Mouse (Mus musculus) stomach, embryonic 16.5 days (tissue): Measurements from ENCODE around the gene Tomm20l. TPM values are rescaled to one million over a fixed set of nuclear protein-coding genes. Genes with fewer than 3 reads are reported as not detected.

ENCODE experiments used
- ATAC-seq: fragments of 200-750 bp; cut with Nextera tagmentation; 2 replicates; pipeline ENCODE4 v1.8.0; 2017; ENCODE audit warnings: moderate number of reproducible peaks, moderate TSS enrichment; ENCODE audit not compliant: insufficient read depth, low FRiP score
- H3K27ac ChIP-seq: fragments of 300-500 bp; sonication (generic); 2 replicates; pipeline ENCODE4 v1.5.1; 2014; ENCODE audit warnings: low read length
- H3K27me3 ChIP-seq: fragments of 300-500 bp; sonication (generic); 2 replicates; pipeline ENCODE4 v1.6.1; 2014; ENCODE audit warnings: low read length, control low read depth, mixed read lengths; ENCODE audit not compliant: control insufficient read depth, insufficient read depth
- H3K36me3 ChIP-seq: fragments of 300-500 bp; sonication (generic); 2 replicates; pipeline ENCODE4 v1.6.1; 2014; ENCODE audit warnings: low read length; ENCODE audit not compliant: control insufficient read depth, insufficient read depth
- H3K4me1 ChIP-seq: fragments of 300-500 bp; sonication (generic); 2 replicates; pipeline ENCODE4 v1.6.1; 2014; ENCODE audit warnings: low read length, control low read depth, mixed read lengths; ENCODE audit not compliant: control insufficient read depth, insufficient read depth
- H3K4me2 ChIP-seq: fragments of 300-500 bp; sonication (generic); 2 replicates; pipeline ENCODE4 v1.6.1; 2014; ENCODE audit warnings: low read depth, low read length, mixed read lengths
- H3K4me3 ChIP-seq: fragments of 300-500 bp; sonication (generic); replicated peaks from 2 replicates; pipeline ENCODE4 v1.5.1; 2014; ENCODE audit warnings: mild to moderate bottlenecking, low read length
- H3K9ac ChIP-seq: fragments of 300-500 bp; sonication (generic); 2 replicates; pipeline ENCODE4 v1.6.1; 2014; ENCODE audit warnings: low read length
- H3K9me3 ChIP-seq: fragments of 300-500 bp; sonication (generic); replicated peaks from 2 replicates; pipeline ENCODE4 v1.6.1; 2016; ENCODE audit warnings: low read length, control low read depth; ENCODE audit not compliant: control insufficient read depth
- WGBS: fragments of 180-500 bp; shearing (Covaris S2); extraction: QIAGEN DNeasy Blood & Tissue Kit; methylation state at CpG from one replicate; pipeline ENCODE4 v1.1.7; 2014; 5-methylcytosine and 5-hydroxymethylcytosine counted together
- polyA plus RNA-seq: library from polyadenylated mRNA; unstranded; fragments of >200 nt; fragmentation: Nextera tagmentation; extraction: Ambion mirVana; gene quantifications from 2 replicates; pipeline ENCODE4 v1.2.1, GENCODE M21; 2015

The Tomm20l gene
- polyA plus RNA-seq, 1 experiment from 2014 or later: not detected

GRCm38 (mm10) chr12:71147641-71148040 lies 36.4 kb downstream of the Tomm20l start:
- H3K9me3 ChIP-seq: no peaks in the 10 kb centered on the region
- no peak overlapping the region for H3K4me3 ChIP-seq
- no peaks in the 10 kb centered on the region for H3K27me3 ChIP-seq
- 86% methylated on average over 3 of the region's 3 CpGs for WGBS
- no peak overlapping the region for H3K9ac ChIP-seq
- H3K4me1 ChIP-seq: no peaks in the 10 kb centered on the region
- H3K4me2 ChIP-seq: no peak overlapping the region
- no peak for ATAC-seq
- no peak overlapping the region for H3K27ac ChIP-seq
- peaks cover 21% of the 10 kb centered on the region for H3K36me3 ChIP-seq

DNA sequence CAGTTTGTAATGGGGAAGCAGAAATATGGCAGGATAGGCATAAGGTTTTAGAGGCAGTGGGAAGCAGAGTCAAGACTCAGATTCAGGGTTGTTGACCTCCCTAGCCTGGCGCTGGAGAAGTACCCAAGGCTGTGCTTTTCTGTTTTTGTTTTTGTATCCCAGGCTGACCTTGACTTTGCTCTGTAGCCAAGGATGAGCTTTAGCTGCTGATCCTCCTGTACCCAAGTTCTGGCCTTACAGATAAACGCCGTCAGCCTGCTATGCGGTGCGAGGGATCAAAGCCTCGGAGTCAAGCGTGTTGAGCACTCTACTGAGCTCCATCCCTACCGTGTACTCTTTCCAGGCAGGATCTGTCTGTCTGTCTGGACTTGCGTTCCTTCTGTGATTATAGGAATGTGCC lies 37.6 kb downstream of the Tomm20l start:
- Histone ChIP-seq H3K9ac (no peak overlapping the region), H3K4me3 (no peak overlapping the region), H3K9me3 (no peaks in the 10 kb centered on the region), H3K36me3 (peaks cover 16% of the 10 kb centered on the region), H3K27me3 (no peaks in the 10 kb centered on the region), H3K27ac (no peak overlapping the region), H3K4me2 (no peak overlapping the region), H3K4me1 (no peaks in the 10 kb centered on the region)
- ATAC-seq: no peak
- 96% methylated on average over 9 of the region's 9 CpGs for WGBS

GRCm38 (mm10) chr12:71149456-71149855 lies 38.2 kb downstream of the Tomm20l start:
- H3K9me3 ChIP-seq: no peaks in the 10 kb centered on the region
- no peak for ATAC-seq
- H3K27ac ChIP-seq: no peak overlapping the region
- H3K4me3 ChIP-seq: no peak overlapping the region
- H3K4me1 ChIP-seq: no peaks in the 10 kb centered on the region
- 82% methylated on average over 6 of the region's 6 CpGs for WGBS
- no peak overlapping the region for H3K9ac ChIP-seq
- no peaks in the 10 kb centered on the region for H3K27me3 ChIP-seq
- H3K4me2 ChIP-seq: no peak overlapping the region
- peaks cover 16% of the 10 kb centered on the region for H3K36me3 ChIP-seq

- Histone ChIP-seq H3K36me3 (peaks cover 11% of the 10 kb centered on the region), H3K4me1 (no peaks in the 10 kb centered on the region), H3K9ac (no peak overlapping the region), H3K9me3 (no peaks in the 10 kb centered on the region), H3K27me3 (no peaks in the 10 kb centered on the region), H3K4me2 (no peak overlapping the region), H3K4me3 (no peak overlapping the region), H3K27ac (no peak overlapping the region)
- ATAC-seq: no peak
- WGBS: 87% methylated on average over 8 of the region's 8 CpGs
These were observed 38.9 kb downstream of the Tomm20l start for GRCm38 (mm10) chr12:71150167-71150566.

DNA sequence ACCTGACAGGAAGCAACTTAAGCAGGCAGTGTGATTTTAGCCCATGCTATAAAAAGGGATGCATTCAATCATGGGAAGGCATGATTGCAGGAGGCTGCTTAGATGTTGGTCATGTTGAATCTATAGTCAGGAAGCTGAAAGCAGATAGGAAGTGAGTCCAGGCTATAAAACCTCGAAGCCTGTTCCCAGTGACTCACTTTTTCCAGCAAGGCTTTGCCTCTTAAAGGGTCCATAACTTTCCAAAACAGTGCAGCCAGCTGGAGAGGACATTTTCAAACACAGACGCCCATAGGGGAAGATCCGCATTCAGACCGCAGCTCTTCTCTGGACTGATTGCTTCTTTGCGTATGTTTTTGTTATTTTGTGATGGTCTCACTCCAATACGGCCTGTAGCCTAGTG lies 43.8 kb downstream of the Tomm20l start:
- WGBS: 97% methylated on average over 6 of the region's 6 CpGs
- ATAC-seq: no peak
- H3K36me3 ChIP-seq: peaks cover 10% of the 10 kb centered on the region; the same call in 1 of the 2 replicates
- no peaks in the 10 kb centered on the region for H3K9me3 ChIP-seq
- no peak overlapping the region for H3K9ac ChIP-seq
- H3K27me3 ChIP-seq: no peaks in the 10 kb centered on the region
- H3K4me2 ChIP-seq: no peak overlapping the region
- no peak overlapping the region for H3K4me3 ChIP-seq
- no peak overlapping the region for H3K27ac ChIP-seq
- no peaks in the 10 kb centered on the region for H3K4me1 ChIP-seq

GRCm38 (mm10) chr12:71157974-71158373 lies 46.7 kb downstream of the Tomm20l start:
- Histone ChIP-seq H3K4me1 (no peaks in the 10 kb centered on the region), H3K27ac (no peak overlapping the region), H3K36me3 (peaks cover 18% of the 10 kb centered on the region), H3K9ac (no peak overlapping the region), H3K9me3 (no peaks in the 10 kb centered on the region), H3K4me3 (no peak overlapping the region), H3K4me2 (no peak overlapping the region), H3K27me3 (no peaks in the 10 kb centered on the region)
- 70% methylated on average over 6 of the region's 6 CpGs for WGBS
- ATAC-seq: no peak

GRCm38 (mm10) chr12:71164410-71164809 lies 53.2 kb downstream of the Tomm20l start:
- Histone ChIP-seq H3K36me3 (peaks cover 15% of the 10 kb centered on the region), H3K27ac (no peak overlapping the region), H3K4me3 (no peak overlapping the region), H3K9ac (no peak overlapping the region), H3K27me3 (no peaks in the 10 kb centered on the region), H3K9me3 (no peaks in the 10 kb centered on the region), H3K4me1 (no peaks in the 10 kb centered on the region), H3K4me2 (no peak overlapping the region)
- ATAC-seq: no peak
- WGBS: 91% methylated on average over 9 of the region's 9 CpGs

GRCm38 (mm10) chr12:71169911-71170310 lies 58.7 kb downstream of the Tomm20l start:
- H3K9me3 ChIP-seq: no peaks in the 10 kb centered on the region
- no peak overlapping the region for H3K27ac ChIP-seq
- no peak overlapping the region for H3K9ac ChIP-seq
- H3K36me3 ChIP-seq: peaks cover 2% of the 10 kb centered on the region; the same call in 1 of the 2 replicates
- 97% methylated on average over 1 of the region's 1 CpGs for WGBS
- H3K4me2 ChIP-seq: no peak overlapping the region
- H3K4me1 ChIP-seq: no peaks in the 10 kb centered on the region
- no peak overlapping the region for H3K4me3 ChIP-seq
- H3K27me3 ChIP-seq: no peaks in the 10 kb centered on the region
- no peak for ATAC-seq
